Mouse (Mus musculus): ENCODE data around the gene Gm20518. TPM values are rescaled to one million over a fixed set of nuclear protein-coding genes. Genes with fewer than 3 reads are reported as not detected.

Gene Gm20518
- total RNA-seq, 2 experiments from 2014 or later, result 0.27 to 0.33 TPM

DNA sequence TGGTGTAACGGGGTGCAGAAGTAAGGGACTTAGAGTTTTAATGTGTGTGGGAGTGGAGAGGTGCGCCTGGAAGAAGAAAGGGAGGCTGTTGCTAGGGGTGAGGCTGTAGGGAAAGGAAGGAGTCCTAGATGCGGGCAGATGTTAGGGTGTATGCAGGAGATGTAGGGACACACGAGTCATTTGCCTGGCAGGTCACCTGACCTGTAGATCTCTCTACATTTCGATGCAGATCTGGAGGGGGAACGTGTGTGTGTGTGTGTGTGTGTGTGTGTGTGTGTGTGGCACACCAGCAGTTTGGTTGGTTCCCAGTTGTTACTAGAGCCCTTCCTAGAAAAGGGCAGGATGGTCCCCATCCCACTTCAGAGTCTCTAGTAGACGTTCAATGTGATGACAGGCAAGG is 86.5 kb downstream of the Gm20518 start:
- DNase-seq, result no peak

DNA sequence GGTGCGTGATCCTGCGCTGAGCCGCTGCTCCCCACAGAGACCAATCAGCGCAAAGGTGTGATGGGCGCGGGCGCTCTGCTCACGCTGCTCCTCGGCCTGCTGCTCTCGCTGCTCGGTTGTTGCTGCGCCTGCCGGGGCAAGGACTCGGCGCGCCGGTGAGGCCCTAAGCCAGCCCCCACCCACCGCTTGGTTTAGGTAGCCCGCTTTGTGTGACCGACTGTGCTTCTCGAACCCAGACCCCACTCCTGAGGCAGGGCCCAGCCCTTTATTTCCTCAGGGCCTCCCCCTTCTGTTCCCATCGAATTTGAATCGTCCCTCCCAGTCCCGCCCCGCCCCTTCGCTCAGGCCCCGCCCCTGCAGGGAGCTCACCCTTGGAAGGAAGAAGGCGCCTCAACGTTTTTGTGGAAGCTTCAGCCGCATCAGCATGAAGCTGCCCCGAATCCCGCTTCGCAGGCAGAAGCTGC is 87.0 kb downstream of the Gm20518 start:
- DNase-seq, result no peak

DNA sequence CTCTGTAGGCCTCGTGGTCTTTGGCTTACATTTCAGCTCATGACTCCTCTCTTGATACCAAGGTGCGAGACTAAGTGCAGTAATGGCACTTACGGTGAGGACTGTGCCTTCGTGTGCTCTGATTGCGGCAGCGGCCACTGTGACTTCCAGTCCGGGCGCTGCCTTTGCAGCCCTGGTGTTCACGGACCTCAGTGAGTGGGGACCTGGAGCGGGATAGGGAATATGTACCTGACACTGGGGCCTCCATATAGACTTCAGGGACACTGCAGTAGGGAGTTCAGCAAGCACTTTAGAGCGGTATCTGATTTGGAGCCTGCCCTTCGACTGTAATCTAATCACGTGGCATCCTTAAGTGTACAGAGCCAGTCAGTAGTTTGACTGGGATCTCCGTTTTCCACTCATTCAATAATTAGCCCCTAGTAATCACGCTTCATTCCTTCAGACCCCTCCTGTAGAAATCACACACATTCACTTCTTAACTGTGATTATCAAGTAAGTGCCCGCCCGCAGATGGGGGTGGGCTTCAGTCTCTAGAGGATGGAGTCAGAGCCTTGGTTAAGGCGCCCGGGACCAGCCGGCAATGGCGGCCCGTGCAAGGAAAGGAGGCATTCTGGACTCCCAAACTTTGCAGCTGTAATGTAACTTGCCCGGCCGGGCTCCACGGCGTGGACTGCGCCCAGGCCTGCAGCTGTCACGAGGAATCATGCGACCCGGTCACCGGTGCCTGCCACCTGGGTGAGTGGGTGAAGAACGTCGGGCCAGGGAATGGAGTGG is 87.6 kb downstream of the Gm20518 start:
- no peak for DNase-seq

DNA sequence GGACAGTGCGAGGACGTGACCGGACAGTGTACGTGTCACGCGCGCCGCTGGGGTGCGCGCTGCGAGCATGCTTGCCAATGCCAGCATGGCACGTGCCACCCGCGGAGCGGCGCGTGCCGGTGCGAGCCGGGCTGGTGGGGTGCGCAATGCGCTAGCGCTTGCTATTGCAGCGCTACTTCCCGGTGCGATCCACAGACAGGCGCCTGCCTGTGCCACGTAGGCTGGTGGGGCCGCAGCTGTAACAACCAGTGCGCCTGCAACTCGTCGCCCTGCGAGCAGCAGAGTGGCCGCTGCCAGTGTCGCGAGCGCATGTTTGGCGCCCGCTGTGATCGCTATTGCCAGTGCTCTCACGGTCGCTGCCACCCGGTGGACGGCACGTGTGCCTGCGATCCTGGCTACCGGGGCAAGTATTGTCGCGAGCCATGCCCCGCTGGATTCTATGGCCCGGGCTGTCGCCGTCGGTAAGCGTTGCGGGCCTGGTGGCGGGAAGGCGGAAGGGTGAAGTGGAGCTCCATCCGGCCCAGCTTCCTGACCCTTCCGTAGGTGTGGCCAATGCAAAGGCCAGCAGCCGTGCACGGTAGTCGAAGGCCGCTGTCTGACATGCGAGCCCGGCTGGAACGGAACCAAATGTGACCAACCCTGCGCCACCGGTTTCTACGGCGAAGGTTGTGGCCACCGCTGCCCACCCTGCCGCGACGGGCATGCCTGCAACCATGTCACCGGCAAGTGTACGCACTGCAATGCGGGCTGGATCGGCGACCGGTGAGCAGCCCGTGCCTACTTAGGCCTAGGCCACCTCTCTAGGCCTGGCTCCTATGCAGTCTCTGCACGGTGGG is 88.4 kb downstream of the Gm20518 start:
- peak; percentile 43 to 57 for DNase-seq

DNA sequence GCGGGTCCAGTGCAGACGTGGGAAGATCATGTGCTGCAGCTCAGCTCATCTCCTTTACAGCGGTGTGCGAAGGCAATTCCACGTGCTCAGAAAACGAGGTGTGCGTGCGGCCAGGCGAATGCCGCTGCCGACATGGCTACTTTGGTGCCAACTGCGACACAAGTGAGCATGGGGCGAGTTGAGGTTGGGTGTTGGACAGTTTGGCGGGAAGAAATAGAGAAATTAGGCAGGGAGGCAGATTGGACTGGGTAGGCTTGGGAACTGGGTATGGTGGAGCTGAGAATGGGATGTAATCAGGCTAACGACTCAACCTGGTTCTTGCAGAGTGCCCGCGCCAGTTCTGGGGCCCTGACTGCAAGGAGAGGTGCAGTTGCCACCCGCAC is 89.0 kb downstream of the Gm20518 start:
- DNase-seq, result no peak

DNA sequence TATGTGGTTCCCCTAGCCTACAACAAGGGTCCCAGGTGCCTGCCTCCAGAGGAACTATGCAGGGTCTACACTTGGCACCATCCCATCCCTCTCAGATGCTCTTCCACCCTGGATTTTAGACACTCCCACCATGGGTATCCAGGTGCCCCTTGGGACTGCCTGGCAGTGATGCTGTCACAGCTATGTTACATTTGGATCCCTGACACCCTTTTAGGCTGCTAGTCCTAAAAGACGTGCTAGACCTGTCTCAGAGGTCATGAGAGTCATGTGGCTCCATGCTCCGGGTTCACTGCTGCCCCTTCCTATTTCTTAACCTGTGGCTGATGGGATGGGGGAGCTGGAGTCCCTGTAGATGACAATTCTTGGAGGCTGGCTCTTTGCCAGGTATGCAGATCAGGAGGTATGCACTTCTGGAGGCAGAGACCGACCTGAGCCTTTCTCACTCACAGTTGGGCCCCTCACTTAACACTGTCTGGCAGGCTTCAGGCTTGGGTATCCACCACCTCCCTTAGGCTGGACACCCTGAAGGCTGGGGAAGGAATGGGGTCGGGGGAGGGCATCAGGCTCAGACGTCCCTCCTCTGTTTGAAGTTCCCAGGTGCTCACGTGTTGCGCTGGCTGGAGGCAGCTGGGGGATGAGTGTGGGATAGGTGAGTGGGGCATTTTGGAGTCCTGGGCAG is 89.6 kb downstream of the Gm20518 start:
- no peak for DNase-seq

DNA sequence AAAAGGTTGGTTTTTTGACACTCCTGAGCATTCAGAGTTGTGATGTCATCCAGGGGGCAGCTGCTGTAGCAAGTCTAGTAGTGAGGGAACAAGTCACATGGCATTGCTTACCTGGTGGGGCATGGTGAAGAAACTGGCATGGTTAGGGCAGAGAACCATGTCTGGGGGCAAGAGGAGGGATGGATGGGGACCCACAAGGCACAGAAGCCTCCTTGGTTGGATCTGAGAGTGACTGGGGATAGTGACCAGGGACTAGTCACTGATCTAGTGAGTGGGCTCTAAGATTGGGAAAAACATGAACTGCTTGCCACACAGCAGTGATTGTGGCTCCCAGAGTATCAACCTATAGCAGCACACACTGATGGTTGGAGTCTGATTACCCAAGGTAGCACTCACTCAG is 91.9 kb downstream of the Gm20518 start:
- no peak for DNase-seq

DNA sequence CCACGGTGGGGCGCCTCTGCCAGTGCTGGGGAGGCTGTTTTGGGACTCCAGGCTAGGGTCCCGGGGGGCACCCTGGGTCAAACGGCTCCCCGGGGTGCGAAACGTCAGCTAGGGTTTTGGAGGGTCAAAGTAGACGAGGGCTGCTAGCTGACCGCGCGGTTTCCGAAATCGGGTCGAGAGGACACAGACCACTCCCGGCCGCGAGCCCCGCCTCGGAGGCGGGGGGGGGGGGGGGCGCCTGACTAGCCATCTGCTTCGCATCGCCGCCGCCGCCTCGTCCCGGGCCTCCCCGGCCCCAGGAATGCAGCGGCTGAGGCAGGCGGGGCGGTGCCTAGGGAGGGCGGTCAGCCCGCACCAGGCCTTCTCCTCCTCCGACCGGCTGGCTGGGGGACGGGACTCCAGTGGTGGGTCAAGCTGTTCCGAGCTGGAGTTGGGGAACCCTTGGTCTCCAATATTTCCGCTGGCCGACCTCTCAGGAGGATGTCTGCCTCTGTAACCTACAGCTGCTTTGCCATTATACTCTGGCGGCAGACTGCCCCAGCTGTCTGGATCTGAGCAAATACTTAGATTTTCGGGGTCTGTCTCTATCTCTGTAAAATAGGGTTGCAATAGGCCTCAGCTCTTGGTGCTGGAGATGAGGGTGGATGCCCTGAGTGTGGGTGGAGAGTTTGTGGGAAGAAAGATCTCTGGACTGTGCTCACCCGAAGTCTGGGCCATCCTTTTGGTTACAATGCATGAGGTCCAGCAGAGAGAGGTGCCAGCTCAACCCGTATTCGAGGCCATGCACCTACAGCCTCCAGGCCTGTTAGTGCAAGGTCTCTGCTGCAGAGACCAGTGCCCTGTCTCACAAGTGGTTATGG is 92.9 kb downstream of the Gm20518 start:
- DNase-seq, result peak; percentile 61 to 81

DNA sequence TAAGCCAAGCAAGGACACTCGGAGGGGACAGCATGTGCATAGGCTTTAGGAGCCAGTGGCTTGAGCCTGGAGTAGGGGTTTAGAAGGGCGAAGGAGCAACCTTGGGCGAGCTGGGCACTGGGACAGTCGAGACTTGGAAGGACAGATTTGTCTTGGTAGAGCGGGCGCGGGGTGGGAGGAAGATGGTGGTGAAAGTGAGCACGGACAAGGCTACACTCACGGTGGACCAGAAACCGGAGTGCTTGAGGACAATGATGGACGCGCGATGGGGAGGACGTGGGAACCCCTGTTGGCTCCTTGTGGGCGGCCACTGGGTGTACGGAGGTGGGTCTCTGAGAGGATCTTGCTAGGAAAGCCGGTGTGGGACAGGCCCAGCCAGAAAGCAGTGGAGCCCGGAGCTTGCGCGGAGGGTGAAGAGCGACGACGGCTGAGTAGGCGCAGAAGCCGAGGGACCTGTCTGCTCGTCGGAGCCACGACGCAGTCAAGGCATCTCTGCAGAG is 93.6 kb downstream of the Gm20518 start:
- peak in 1 of 2 experiments; percentile 68 for DNase-seq

DNA sequence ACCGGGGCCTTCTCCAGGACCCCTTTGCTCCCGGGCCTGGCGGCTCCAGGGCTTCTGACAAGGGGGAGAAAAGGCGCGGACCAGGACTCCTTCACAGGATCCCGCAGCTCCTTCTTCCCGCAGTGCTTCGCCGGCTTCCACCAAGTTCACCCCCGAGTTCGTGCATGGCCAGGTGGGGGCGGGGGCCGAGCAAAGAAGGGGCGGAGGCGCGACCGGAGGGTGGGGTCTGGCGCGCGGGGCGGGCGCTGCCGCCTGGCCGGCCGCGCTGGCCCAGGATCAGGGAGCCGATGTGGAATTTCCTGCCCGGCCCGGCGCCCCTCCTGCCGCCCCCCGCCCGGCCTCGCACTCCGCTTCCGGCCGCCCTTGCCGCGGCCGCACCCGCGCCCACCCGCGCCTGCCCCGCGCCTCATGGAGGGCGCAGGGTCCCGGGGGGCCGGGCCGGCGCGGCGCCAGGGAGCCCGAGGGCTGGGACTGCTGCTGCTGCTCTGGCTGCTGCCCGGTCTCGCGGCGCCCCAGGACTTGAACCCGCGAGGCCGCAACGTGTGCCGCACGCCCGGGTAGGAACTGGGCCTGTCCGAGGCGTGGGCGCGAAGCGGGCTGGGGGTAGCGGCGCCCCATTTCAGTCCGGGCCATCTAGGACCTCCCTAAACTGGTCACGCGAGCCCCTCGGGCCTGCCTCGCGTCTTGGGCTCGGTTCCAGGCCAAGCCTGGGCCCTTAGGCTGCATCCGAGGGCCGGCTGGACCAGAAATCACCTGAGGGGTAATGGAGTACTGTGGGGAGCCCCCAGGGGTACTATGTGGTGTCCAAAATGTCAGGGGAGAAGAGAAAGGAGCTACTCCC is 94.3 kb downstream of the Gm20518 start, which contains the start of gene Scarf2:
Gene Scarf2 (plus strand): TSS at position 312 of the 841 bp plus-strand sequence.
- DNase-seq, result peak; percentile 75 to 78

DNA sequence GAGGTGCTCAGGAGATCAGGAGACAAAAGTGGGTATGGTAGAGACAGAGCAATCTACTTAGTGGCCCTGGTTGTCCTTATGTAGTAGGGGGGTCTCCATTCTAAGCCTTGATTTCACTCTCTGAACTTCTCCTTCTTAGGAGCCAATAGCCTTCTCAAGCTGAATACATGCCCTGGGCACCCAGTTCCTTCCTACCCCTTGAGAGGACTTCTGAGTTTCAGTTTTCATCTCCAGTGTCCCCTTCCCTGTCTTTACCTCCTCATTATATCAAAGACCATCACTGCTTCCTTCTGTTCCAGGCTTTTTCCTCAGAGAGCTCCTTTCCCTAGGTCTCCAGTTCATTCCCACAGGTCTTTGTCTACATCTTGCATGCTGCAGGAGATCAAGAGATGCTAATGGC is 95.0 kb downstream of the Gm20518 start:
- no peak for DNase-seq

DNA sequence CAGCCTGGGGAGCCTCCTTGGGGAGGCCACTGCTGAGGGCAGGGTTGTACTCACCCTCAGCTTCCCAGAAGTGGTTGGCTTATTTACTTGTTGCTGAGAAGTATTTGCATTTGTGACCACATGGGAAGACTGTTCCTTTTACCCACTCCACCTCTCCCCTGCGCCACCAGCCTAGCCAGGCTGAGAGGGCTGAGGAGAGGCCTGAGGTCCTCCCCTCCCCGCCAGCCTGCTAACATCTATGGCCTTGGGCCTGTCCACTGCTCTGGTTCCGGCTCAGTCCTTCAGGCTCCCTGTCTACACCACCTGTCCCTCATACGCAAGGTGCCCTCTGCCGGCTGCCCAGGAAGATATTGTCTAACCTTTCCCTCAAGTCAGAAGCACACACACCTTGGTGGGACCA is 95.8 kb downstream of the Gm20518 start:
- DNase-seq, result no peak

DNA sequence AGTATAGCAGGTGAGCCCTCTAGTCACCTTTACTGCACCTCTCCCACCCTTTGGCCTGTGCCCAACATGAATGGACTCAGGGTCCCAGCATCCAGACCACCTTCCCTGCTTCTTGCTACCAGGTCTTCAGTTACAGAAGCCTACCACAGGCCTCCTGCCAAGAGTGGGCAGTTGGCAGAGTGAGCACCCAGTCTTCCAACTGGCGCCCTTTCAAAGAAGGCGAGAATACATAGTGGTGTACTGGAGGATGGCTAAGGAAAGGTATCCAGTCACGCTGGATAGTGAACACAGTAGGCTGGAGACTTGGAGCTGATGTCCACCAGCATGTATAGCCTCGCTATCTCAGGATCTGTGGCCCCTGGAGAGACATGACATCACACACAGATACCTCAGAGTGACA is 97.4 kb downstream of the Gm20518 start:
- no peak for DNase-seq

DNA sequence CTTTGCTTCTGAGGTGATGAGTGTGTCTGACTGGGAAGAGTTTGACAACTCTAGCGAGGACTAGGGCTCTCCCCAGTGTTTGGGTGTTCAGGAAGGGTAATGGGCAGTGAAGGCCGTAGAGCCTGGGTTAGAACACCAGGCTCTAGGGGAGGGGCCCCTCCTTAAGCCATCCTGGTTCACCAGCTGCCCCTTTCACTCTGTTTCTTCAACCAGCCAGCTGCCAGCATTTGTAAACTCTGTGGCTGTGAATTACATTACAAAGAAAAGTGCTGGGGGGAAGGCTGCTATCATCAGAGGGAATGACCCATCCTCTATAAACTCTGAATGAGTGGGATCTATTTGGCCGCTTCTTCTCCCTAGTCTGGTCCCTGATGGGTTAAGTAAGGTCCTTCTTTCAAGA is 98.7 kb downstream of the Gm20518 start:
- no peak for DNase-seq

DNA sequence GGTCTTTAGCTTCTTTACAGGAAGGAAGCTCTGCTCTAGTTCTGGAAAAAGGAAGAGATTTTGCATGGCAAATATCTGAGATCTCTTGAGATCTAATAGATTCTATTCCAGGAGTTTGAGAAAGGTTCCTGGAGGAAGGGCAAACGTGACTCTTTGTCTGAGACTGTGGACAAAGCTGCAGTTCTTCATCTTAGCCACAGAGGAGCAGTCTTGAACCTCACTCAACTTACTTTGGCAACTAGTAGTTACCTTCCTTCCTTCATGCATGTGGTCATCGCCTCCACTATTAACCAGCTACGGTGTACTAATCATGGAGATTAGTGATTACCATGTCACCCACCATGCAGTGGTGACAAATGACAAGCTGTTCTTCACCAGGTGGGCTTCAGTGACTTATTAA is 106.1 kb downstream of the Gm20518 start:
- DNase-seq, result no peak

Other genes with a start within 250 kb of the Gm20518 start
- under 1 TPM; 0.35 to 0.57 TPM for gene Ccdc74a, start 245.2 kb downstream of the Gm20518 start, total RNA-seq (2021)
- 10 to 100 TPM; 21.0 to 25.0 TPM for gene Med15, start 158.8 kb downstream of the Gm20518 start, total RNA-seq (2021)
- 10 to 100 TPM; 18.2 to 24.2 TPM for gene Klhl22, start 132.1 kb downstream of the Gm20518 start, total RNA-seq (2021)
- gene Scarf2, start 94.4 kb downstream of the Gm20518 start, total RNA-seq (2021), result 1 to 10 TPM; 4.8 TPM
- gene B830017H08Rik, start 58.5 kb downstream of the Gm20518 start, total RNA-seq (2021), result not detected
- gene Car15, start 53.3 kb downstream of the Gm20518 start, total RNA-seq (2021), result 1 to 10 TPM; 1.7 to 2.1 TPM
- under 1 TPM; 0.12 to 0.33 TPM for gene Tssk1, start 2.6 kb upstream of the Gm20518 start, total RNA-seq (2021)
- 10 to 100 TPM; 43.5 to 48.3 TPM for gene Dgcr2, start 6.9 kb upstream of the Gm20518 start, total RNA-seq (2021)
- gene Tssk2, start 7.0 kb upstream of the Gm20518 start, total RNA-seq (2021), result not detected
- 1 to 10 TPM; 8.6 TPM for gene Ess2, start 19.7 kb upstream of the Gm20518 start, total RNA-seq (2021)
- not detected for gene Gsc2, start 23.4 kb upstream of the Gm20518 start, total RNA-seq (2021)
- gene Slc25a1, start 36.5 kb upstream of the Gm20518 start, total RNA-seq (2021), result 10 to 100 TPM; 10.3 to 37.8 TPM
- not detected for gene Vpreb2, start 88.8 kb upstream of the Gm20518 start, total RNA-seq (2021)
- gene Dgcr6, start 161.2 kb upstream of the Gm20518 start, total RNA-seq (2021), result 10 to 100 TPM; 41.8 to 42.0 TPM
- 10 to 100 TPM; 12.3 to 17.9 TPM for gene Prodh, start 198.5 kb upstream of the Gm20518 start, total RNA-seq (2021)
- 1 to 10 TPM; 3.6 to 5.5 TPM for gene Rtn4r, start 236.0 kb upstream of the Gm20518 start, total RNA-seq (2021)